Mouse (Mus musculus) spleen, adult 2 months (tissue): ENCODE data around the gene Glrx3. TPM values are rescaled to one million over a fixed set of nuclear protein-coding genes. Genes with fewer than 3 reads are reported as not detected.

ENCODE experiments used
- DNase-seq, 2 experiments: peaks; one replicate each; pipeline versions ENCODE4 v3.0.0 to v3.0.0-alpha.2; 2012 to 2021; ENCODE audit warnings: low spot score in 2 of 2, low read depth in 1 of 2
- H3K27ac ChIP-seq: fragments of 200-500 bp; 2 replicates; pipeline ENCODE4 v1.5.1; 2012; ENCODE audit warnings: low read length, inconsistent platforms; ENCODE audit not compliant: insufficient read depth
- H3K27me3 ChIP-seq: fragments of 200-500 bp; 2 replicates; pipeline ENCODE4 v1.6.1; 2012; ENCODE audit warnings: mild to moderate bottlenecking, moderate library complexity, low read length, inconsistent platforms; ENCODE audit not compliant: control insufficient read depth, insufficient read depth
- H3K36me3 ChIP-seq: fragments of 200-500 bp; 2 replicates; pipeline ENCODE4 v1.6.1; 2012; ENCODE audit warnings: mild to moderate bottlenecking, low read length, inconsistent platforms; ENCODE audit not compliant: control insufficient read depth, insufficient read depth
- H3K4me1 ChIP-seq: fragments of 200-500 bp; 2 replicates; pipeline ENCODE4 v1.6.1; 2011; ENCODE audit warnings: inconsistent platforms; ENCODE audit not compliant: control insufficient read depth, insufficient read depth, insufficient read length
- H3K4me3 ChIP-seq: fragments of 200-500 bp; 2 replicates; pipeline ENCODE4 v1.5.1; 2011; ENCODE audit warnings: mild to moderate bottlenecking, inconsistent platforms; ENCODE audit not compliant: insufficient read depth, insufficient read length; ENCODE audit errors: extremely low read depth
- CTCF ChIP-seq: fragments of 200-500 bp; IDR thresholded peaks from 2 replicates; pipeline ENCODE4 v1.5.1; 2011; ENCODE audit warnings: mild to moderate bottlenecking, inconsistent platforms; ENCODE audit not compliant: insufficient read depth, insufficient read length, insufficient replicate concordance; ENCODE audit errors: extremely low read depth
- POLR2A ChIP-seq: fragments of 200-500 bp; IDR thresholded peaks from 2 replicates; pipeline ENCODE4 v1.6.1; 2011; ENCODE audit warnings: low read depth, low read length, inconsistent platforms
- WGBS: fragments of 180-500 bp; shearing (Covaris S2); methylation state at CpG from one replicate; pipeline ENCODE4 v1.1.7; 2018; 5-methylcytosine and 5-hydroxymethylcytosine counted together
- polyA plus RNA-seq: library from polyadenylated mRNA; depleted of rRNA; stranded (reverse); fragments of >200 nt; gene quantifications from 2 replicates; pipeline ENCODE4 v1.2.3, GENCODE M21; 2012; rRNA removed

The Glrx3 gene
- polyA plus RNA-seq, 1 experiment, result 38.6 TPM

DNA sequence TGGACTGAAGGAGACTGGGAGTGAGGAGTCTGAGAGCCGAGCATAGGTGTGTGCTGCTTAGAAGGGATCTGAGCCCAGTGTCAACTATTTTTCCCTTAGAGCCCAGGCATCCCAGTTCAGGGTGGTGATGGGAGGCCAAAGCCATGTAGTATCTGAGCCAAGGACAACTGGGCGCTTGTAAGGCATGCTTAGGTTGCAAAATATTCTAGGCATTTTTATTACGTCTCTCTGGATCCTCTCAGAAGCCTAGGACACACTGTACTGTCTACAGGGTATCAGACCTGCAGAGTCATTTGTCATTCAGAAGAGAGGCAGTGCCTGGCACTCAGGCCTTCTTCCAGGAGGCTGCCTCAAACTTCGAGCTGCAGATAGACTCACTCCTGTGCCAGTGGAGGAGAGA is 53.3 kb downstream of the Glrx3 start:
- Histone ChIP-seq H3K4me3 (no peak overlapping the region), H3K27me3 (no peaks in the 10 kb centered on the region), H3K36me3 (no peaks in the 10 kb centered on the region), H3K27ac (no peak overlapping the region), H3K4me1 (no peaks in the 10 kb centered on the region; the same call in 1 of the 2 replicates)
- TF ChIP-seq POLR2A (no peak), CTCF (no peak)
- WGBS, result 68% methylated on average over 4 of the region's 4 CpGs
- DNase-seq, result no peak

DNA sequence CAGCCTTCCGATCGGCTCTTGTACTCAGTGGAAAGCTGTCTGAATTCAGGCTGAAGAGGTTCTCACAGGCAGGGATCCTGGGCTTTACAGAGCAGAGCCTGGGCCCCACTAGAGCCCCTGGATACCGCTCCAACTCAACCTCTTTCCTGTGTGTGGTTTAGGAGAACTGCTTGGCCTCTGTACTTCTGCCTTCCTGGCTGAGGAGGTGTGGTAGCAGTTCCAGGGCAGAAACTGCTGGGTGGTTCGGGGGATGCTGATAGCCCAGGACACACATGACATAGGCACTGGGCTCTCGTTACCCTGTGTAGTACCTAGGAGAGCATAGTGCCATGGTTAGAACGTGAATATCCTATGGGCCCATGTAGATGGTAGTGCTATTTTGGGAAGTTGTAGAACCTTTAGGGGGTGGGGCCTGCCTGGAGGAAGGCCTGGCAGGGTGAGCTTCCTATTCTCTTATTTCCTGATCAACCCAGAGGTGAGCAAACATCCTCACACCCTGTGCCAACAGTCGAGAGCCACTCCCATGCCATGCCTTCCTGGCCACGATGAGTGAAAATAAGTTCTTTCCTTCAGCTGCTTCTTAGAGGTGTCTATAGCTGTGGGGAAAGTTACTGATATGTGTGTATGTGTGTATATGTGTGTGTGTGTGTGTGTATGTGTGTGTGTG is 55.0 kb downstream of the Glrx3 start:
- no peaks in the 10 kb centered on the region for H3K27me3 ChIP-seq
- WGBS, result 18% methylated on average over 8 of the region's 8 CpGs
- H3K4me1 ChIP-seq, result no peaks in the 10 kb centered on the region; the same call in 1 of the 2 replicates
- no peak overlapping the region for H3K4me3 ChIP-seq
- no peak for DNase-seq
- H3K36me3 ChIP-seq, result no peaks in the 10 kb centered on the region
- H3K27ac ChIP-seq, result no peak overlapping the region
- TF ChIP-seq CTCF (no peak), POLR2A (no peak)

DNA sequence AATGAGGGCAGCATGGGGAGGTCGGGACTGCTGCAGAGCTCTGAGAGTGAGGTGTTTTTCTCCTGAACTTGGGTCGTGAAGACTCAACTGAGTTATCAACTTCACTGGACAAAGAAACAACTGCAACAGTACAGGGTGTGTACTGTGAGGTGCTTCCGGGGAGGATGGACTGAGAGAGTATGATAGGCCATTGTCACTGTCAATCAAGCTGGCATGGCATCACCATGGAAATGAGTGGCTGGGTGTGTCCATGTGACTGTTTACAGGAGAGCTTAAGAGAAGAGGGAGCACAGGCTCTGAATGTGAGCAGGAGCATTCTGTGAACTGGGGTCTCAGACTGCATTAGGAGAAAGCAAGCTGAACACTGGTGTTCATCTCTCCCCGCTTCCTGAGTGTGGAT is 61.3 kb downstream of the Glrx3 start:
- Histone ChIP-seq H3K27ac (no peak overlapping the region), H3K4me3 (no peak overlapping the region), H3K4me1 (no peaks in the 10 kb centered on the region), H3K27me3 (no peaks in the 10 kb centered on the region), H3K36me3 (no peaks in the 10 kb centered on the region)
- no peak for DNase-seq
- 88% methylated on average over 4 of the region's 4 CpGs for WGBS
- TF ChIP-seq POLR2A, result no peak
- TF ChIP-seq CTCF, result no peak

DNA sequence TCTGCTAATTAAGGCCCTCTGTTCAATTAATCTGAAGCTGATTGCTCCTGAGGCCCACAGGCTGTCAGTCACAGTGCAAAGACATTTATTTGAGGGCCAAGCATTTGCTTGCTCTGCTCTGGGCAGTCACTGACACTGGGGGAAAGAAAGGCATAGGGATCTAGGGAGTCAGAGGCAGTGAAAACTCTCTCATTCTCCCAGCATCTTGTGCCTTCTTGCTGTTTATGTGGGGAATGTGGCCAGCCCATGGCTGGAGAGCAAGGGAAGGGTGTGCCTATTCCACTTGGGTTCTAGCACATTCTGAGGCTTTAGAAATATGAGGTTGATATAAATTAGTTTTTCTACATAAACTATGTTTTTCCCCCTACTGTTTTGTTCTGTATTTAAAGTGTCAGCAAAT is 80.2 kb downstream of the Glrx3 start:
- TF ChIP-seq POLR2A (no peak), CTCF (no peak)
- Histone ChIP-seq H3K4me3 (no peak overlapping the region), H3K27ac (no peak overlapping the region), H3K4me1 (no peaks in the 10 kb centered on the region), H3K36me3 (no peaks in the 10 kb centered on the region), H3K27me3 (no peaks in the 10 kb centered on the region)
- no peak for DNase-seq

DNA sequence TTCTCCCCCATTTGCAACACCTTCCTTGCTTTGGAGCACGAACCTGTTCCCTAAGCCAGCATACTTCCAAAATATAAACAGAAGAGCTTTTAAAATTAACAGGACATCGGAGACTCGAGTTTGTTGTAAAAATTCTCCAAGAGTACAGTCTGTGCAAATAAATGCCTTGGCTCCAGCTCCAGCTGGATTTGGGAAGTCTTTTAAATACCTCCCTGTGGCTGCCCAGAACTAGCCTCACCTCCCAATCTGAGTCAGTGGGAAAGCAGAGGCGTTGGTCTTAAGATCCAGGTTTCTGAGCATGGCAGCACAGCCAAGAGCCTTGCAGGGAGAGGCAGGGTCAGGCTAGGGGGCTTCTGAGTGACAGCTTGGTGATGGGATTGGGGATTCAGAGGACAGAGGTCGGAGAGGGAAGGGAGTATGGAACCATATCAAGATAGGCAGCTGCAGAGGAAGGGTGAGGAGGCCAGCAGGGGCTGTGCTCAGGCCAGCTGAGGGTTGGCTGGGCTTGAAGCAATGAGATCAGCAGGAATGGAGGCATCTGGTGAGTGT is 80.7 kb downstream of the Glrx3 start:
- WGBS, result 71% methylated on average over 5 of the region's 5 CpGs
- DNase-seq, result no peak
- Histone ChIP-seq H3K27me3 (no peaks in the 10 kb centered on the region), H3K36me3 (no peaks in the 10 kb centered on the region), H3K4me3 (no peak overlapping the region), H3K27ac (no peak overlapping the region), H3K4me1 (no peaks in the 10 kb centered on the region)
- TF ChIP-seq CTCF (no peak), POLR2A (no peak)

Other genes with a start within 250 kb of the Glrx3 start
- gene Ebf3, start 123.2 kb upstream of the Glrx3 start, polyA plus RNA-seq, result 0.12 and 0.27 TPM in 2 replicates
- 7.6 and 14.3 TPM in 2 replicates for gene 9430038I01Rik, start 26.9 kb upstream of the Glrx3 start, polyA plus RNA-seq